Mouse (Mus musculus): Measurements from ENCODE around the gene Ppp3ca. TPM values are rescaled to one million over a fixed set of nuclear protein-coding genes. Genes with fewer than 3 reads are reported as not detected.

Gene Ppp3ca
- total RNA-seq (2017): 61.6 and 90.8 TPM in 2 replicates

DNA sequence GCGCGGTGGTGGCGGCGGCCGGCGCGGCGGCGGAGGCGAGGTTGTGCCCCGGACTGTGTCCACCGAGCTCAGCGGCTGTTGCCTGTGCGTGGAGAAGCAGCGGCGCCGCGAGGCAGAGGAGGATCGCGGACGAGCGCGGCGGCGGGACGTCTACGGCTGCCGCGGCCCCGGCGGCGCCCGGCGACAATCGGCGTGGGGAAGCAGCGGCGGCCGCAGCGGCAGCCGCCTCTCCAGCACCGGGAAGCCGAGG lies at the start of gene Ppp3ca:
Gene Ppp3ca (plus strand): TSS at position 15 of the 250 bp plus-strand sequence.
- no peak for ATAC-seq (replicated peaks in 1 of 2; ENCODE audit: insufficient read depth in 1 of 2, low FRiP score in 2 of 2, low TSS enrichment in 1 of 2, low read depth in 1 of 2, poor library complexity in 2 of 2, severe bottlenecking in 2 of 2)

- ATAC-seq (replicated peaks in 1 of 2; ENCODE audit: insufficient read depth in 1 of 2, low FRiP score in 2 of 2, low TSS enrichment in 1 of 2, low read depth in 1 of 2, poor library complexity in 2 of 2, severe bottlenecking in 2 of 2): no peak
Measured at GRCm38 (mm10) chr3:136640544-136641230, 29.2 kb upstream of the Ppp3ca start.

DNA sequence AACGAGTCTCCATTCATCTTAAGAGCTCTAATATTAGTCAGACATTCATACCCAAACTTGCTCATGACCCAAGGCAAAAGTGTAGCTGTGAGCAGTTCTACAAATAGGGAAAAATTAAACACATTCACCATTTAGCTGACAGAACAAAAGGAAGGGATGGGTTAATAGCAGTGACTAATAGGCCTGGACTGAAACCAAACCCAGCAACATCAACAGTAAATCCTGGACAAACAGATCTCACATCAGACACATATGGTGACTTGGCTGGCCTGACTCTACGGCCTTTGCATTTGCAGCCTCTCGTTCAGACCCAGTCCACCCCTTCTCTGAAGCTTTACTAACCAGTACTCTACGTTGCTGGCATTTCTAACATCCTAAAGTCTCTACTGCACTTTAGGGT lies 19.0 kb upstream of the Ppp3ca start:
- no peak for ATAC-seq (replicated peaks in 1 of 2; ENCODE audit: insufficient read depth in 1 of 2, low FRiP score in 2 of 2, low TSS enrichment in 1 of 2, low read depth in 1 of 2, poor library complexity in 2 of 2, severe bottlenecking in 2 of 2)

- no peak for ATAC-seq (replicated peaks in 1 of 2; ENCODE audit: insufficient read depth in 1 of 2, low FRiP score in 2 of 2, low TSS enrichment in 1 of 2, low read depth in 1 of 2, poor library complexity in 2 of 2, severe bottlenecking in 2 of 2)
Measured at GRCm38 (mm10) chr3:136651496-136651895, 18.4 kb upstream of the Ppp3ca start.

DNA sequence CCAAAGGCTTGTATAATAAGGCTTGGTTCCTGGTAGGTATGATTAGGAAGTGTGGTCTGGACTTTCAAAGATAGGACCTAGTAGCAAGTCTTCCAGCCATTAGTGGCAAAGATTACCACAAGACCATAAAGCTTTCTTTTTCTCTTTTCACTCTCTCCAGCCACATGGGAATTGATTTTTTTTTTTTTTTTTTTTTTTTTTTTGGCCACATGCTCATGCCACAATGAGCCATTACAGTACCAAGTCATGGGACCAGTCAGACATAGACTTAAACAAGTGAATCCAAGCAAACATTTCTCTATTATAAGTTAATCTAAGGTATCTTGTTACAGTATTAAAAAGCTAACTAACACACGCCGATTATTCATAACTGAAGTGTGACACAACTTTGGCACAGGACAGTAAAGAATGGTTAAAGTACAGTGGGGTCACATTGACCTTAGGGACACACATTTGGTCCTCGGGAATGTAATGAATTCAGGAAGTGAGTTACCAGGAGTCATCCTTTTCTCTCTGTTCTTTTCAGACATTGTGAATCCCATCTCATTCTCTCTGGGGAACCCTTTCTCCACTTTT lies 13.4 kb upstream of the Ppp3ca start:
- no peak for ATAC-seq (replicated peaks in 1 of 2; ENCODE audit: insufficient read depth in 1 of 2, low FRiP score in 2 of 2, low TSS enrichment in 1 of 2, low read depth in 1 of 2, poor library complexity in 2 of 2, severe bottlenecking in 2 of 2)

- no peak for ATAC-seq (replicated peaks in 1 of 2; ENCODE audit: insufficient read depth in 1 of 2, low FRiP score in 2 of 2, low TSS enrichment in 1 of 2, low read depth in 1 of 2, poor library complexity in 2 of 2, severe bottlenecking in 2 of 2)
Measured at GRCm38 (mm10) chr3:136658681-136659080, 11.2 kb upstream of the Ppp3ca start.

DNA sequence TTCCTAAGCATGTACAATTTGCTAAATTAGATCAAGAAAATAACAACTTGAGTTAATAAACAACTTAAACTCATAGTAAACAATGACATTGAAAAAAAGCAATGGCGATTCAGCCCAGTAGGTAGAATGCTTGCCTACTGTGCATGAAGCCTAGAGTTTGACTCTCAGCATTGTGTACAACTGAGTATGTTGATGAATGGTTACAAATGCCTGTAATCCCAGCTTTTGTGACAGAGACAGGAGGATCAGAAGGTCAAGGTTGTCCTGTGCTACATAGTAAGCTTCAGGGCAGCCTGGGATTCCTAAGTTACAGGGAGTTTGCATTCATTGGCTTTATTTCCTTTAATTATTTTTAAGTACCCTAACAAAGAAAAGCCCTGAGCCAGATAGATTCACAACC lies 4.8 kb upstream of the Ppp3ca start:
- ATAC-seq (replicated peaks in 1 of 2; ENCODE audit: insufficient read depth in 1 of 2, low FRiP score in 2 of 2, low TSS enrichment in 1 of 2, low read depth in 1 of 2, poor library complexity in 2 of 2, severe bottlenecking in 2 of 2): no peak

DNA sequence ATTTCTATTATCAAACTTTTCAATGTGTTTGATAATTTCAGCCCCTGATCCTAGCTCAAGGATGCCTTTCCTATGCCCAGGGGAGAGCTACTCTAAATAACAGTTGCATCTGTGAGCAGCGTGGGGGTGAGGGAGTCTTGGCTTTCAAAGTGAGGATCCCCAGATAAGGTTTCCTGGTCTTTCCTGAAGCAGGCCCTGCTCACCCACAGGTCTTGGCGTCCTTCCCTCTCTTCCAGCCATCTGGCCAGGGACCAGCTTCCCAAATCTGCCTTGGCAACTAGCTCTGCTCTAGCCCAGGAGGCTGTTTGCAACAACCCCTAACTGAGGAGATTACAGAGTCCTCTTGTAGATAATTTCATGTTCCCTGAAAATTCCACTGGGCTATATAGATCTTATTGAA lies 1.9 kb upstream of the Ppp3ca start:
- ATAC-seq (replicated peaks in 1 of 2; ENCODE audit: insufficient read depth in 1 of 2, low FRiP score in 2 of 2, low TSS enrichment in 1 of 2, low read depth in 1 of 2, poor library complexity in 2 of 2, severe bottlenecking in 2 of 2): no peak

DNA sequence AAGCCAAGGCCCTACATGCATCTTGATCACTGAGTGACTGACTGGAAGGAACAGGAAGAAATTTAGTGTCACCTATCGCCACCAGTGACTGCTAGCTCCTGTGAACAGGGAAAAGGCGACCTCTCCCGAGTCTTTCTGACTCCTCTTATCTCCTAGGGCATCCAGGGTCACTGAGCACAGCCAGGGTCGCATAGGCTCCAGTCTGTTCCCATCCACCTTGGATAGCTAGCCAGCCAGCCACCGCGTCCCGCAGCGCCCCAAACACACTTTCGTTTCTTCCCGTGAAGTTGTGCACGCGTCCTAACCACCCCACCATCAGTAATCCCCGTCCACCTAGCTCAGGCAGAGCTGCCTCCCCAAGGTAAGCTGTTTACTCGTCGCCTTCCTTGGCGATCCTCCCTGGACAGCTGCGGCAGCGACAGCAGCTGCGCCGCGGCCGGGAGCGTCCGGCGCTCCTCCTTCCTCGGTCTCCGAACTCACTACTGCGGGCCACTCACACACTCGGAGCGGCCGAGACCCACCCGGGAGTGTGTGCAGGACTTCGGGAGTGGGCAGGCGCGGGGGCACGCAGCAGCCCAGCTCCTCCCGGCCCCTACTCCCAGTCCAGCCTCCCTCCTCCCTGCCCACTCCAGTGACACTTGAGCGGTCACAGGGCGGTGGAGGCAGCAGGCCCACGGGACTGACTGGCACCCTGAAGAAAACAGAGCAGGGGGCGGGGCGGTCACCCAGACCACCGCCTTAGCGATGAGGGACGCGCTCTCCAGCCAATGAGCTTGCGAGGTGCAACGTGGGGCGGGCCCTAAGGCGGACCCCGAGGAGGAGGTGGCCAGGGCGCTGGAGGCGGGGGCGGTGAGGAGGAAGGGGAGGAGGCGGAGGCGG lies 454 bp upstream of the Ppp3ca start:
- peak; percentile 95 to 96 for ATAC-seq (replicated peaks in 1 of 2; ENCODE audit: insufficient read depth in 1 of 2, low FRiP score in 2 of 2, low TSS enrichment in 1 of 2, low read depth in 1 of 2, poor library complexity in 2 of 2, severe bottlenecking in 2 of 2)

DNA sequence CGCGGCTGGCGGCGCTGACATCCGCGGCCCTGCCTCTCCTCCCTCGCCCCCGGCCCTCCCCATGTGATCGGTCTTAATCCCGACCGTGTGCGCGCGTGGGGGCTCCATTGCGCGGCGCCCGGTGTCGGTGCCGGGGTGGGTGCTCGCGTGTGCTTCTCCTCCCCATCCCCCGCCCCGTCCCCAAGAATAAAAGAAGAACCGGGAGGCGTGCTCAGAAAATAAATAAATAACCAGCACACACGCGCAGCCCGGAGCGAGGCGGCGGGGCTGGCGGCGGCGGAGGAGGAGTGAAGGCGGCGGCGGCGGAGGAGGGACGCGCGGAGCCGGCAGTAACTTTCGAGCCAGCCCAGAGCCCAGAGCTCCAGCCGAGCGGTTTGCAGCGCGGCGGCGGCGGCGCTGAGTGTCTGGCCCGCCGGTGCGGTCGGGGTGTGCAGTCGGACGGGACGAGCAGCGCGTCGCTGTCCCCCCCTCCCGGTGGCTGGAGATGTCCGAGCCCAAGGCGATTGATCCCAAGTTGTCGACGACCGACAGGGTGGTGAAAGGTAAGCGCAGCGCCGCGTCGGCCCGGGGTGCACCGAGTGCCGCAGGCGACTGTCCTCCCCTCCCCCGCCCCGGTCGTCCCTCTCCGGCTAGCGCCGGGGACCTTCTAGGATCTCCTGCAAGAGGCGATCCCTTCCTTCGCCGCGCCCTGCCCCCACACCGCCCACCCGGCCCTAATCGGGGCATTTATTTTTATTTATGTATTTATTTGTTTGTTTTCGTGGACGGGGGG lies 622 bp downstream of the Ppp3ca start:
- peak in 1 of 2 experiments; percentile 8; a peak in 1 of 4 replicates for ATAC-seq (replicated peaks in 1 of 2; ENCODE audit: insufficient read depth in 1 of 2, low FRiP score in 2 of 2, low TSS enrichment in 1 of 2, low read depth in 1 of 2, poor library complexity in 2 of 2, severe bottlenecking in 2 of 2)

GRCm38 (mm10) chr3:136671161-136671939 lies 1.4 kb downstream of the Ppp3ca start:
- ATAC-seq (replicated peaks in 1 of 2; ENCODE audit: insufficient read depth in 1 of 2, low FRiP score in 2 of 2, low TSS enrichment in 1 of 2, low read depth in 1 of 2, poor library complexity in 2 of 2, severe bottlenecking in 2 of 2): peak; percentile 10 to 31

DNA sequence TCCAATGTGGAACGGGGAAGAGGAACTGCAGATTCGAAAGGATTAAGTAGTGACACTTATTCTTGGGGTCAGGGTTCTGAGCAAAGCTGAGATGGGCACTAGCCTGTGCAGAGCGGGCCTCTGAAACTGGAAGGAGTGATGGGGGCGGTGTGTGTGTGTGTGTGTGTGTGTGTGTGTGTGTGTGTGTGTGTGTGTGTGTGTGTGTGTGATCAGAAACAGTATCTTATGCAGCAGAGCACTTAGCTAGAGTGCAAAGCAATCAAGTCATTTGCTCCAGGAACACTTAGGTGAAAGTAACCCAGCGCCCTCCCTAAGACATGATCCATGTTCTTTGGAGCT lies 2.0 kb downstream of the Ppp3ca start:
- ATAC-seq (replicated peaks in 1 of 2; ENCODE audit: insufficient read depth in 1 of 2, low FRiP score in 2 of 2, low TSS enrichment in 1 of 2, low read depth in 1 of 2, poor library complexity in 2 of 2, severe bottlenecking in 2 of 2): no peak

DNA sequence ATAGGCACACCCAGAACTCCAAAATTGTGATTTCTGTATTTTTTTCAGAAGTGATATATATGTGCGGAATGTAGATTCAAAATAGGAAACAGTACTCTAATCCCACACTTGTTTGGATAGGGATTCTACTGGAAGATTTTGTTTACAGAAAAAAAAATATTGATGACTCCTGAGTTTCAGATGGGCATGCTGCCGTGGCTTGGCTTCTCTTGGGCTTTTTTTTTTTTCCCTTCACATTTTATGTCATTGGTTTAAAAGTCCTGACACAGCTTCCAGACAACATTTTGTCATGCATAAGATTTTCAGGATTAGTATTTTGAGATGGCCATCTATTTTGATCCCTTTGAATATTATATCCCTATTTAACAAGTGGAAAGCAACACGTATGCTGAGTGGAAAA lies 2.9 kb downstream of the Ppp3ca start:
- ATAC-seq (replicated peaks in 1 of 2; ENCODE audit: insufficient read depth in 1 of 2, low FRiP score in 2 of 2, low TSS enrichment in 1 of 2, low read depth in 1 of 2, poor library complexity in 2 of 2, severe bottlenecking in 2 of 2): no peak

GRCm38 (mm10) chr3:136673363-136673762 lies 3.4 kb downstream of the Ppp3ca start:
- ATAC-seq (replicated peaks in 1 of 2; ENCODE audit: insufficient read depth in 1 of 2, low FRiP score in 2 of 2, low TSS enrichment in 1 of 2, low read depth in 1 of 2, poor library complexity in 2 of 2, severe bottlenecking in 2 of 2): no peak

GRCm38 (mm10) chr3:136674486-136674885 lies 4.6 kb downstream of the Ppp3ca start:
- no peak for ATAC-seq (replicated peaks in 1 of 2; ENCODE audit: insufficient read depth in 1 of 2, low FRiP score in 2 of 2, low TSS enrichment in 1 of 2, low read depth in 1 of 2, poor library complexity in 2 of 2, severe bottlenecking in 2 of 2)

- ATAC-seq (replicated peaks in 1 of 2; ENCODE audit: insufficient read depth in 1 of 2, low FRiP score in 2 of 2, low TSS enrichment in 1 of 2, low read depth in 1 of 2, poor library complexity in 2 of 2, severe bottlenecking in 2 of 2): no peak
Measured at GRCm38 (mm10) chr3:136676991-136677390, 7.1 kb downstream of the Ppp3ca start.

DNA sequence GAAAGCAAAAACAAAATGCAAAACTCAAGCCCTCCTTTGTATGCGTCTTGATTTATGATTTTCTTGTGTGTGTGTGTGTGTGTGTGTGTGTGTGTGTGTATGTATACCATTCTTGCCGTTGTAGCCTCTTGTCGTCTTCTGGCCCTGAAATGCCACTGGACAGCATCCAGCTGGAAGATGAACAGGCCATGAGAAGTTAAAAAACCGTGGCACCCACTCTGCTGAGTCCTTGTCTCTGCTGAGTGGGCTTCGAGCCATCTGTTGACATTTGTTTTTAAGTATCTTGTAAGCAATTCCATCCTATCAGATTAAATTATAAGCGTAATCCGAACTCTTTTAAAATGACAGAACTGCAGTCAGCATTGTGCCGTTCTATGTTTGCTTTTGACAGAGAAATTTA lies 8.5 kb downstream of the Ppp3ca start:
- ATAC-seq (replicated peaks in 1 of 2; ENCODE audit: insufficient read depth in 1 of 2, low FRiP score in 2 of 2, low TSS enrichment in 1 of 2, low read depth in 1 of 2, poor library complexity in 2 of 2, severe bottlenecking in 2 of 2): no peak
